Mouse (Mus musculus) heart, adult 2 months (tissue): Measurements from ENCODE around the gene Gm20716.

Experiments used
- CTCF ChIP-seq: fragments of 200-600 bp; IDR thresholded peaks from 2 replicates; pipeline ENCODE4 v1.8.1; 2022; ENCODE audit warnings: antibody characterized with exemption, mild to moderate bottlenecking, moderate library complexity
- EP300 ChIP-seq: fragments of 200-500 bp; IDR thresholded peaks from 2 replicates; pipeline ENCODE4 v1.6.1; 2011; ENCODE audit warnings: low read depth, low read length, control low read depth; ENCODE audit not compliant: insufficient read depth

DNA sequence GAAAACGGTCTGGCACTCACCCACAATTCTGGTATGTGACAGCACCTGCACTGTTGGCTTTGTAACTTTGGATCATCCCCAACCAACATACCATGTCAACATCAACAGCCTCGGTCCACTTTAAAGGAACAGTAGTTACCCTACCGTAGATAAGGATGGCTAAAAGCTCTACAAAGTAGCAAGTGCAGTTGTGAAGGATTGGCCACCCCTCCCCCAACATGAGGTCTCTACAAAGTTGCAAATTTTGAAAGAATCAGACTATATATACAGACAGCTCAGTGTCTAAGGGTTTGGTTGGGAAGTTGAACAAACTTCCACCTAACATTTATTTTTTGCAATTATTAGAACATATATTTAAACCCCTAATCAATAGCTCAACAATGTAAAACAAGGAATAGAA is 22.3 kb downstream of the Gm20716 start:
- TF ChIP-seq CTCF (no peak), EP300 (no peak)
